Mouse (Mus musculus) brain, adult 10 weeks (tissue): ENCODE data around the gene Ctr9. TPM values are rescaled to one million over a fixed set of nuclear protein-coding genes. Genes with fewer than 3 reads are reported as not detected.

Source experiments
- polyA plus RNA-seq: library from polyadenylated mRNA; stranded (reverse); fragments of 350-450 nt; fragmentation: Illumina TruSeq; extraction: RNeasy Lipid Tissue Mini Kit (QIAGEN cat#74804); gene quantifications from one replicate; pipeline ENCODE4 v1.2.3, GENCODE M21; 2015; ENCODE audit warnings: low read depth, low replicate concordance

Ctr9 gene
- 31.2 TPM for polyA plus RNA-seq

GRCm38 (mm10) chr7:111028281-111029045, at the start of gene Ctr9:
Gene Ctr9, plus strand, starts transcription at chr7:111028951.

GRCm38 (mm10) chr7:110982053-110982705, 46.6 kb upstream of the Ctr9 start, which contains the start of gene Mrvi1:
Gene Mrvi1, minus strand, starts transcription at chr7:110982461.

GRCm38 (mm10) chr7:111082822-111083732, 54.3 kb downstream of the Ctr9 start, which contains the start of gene Eif4g2:
Gene Eif4g2, minus strand, starts transcription at chr7:111083030.

Other genes starting within 250 kb of the Ctr9 start
- gene Rnf141, start 184.5 kb upstream of the Ctr9 start, polyA plus RNA-seq, result 72.3 TPM
- 0.54 TPM for gene Lyve1, start 165.7 kb upstream of the Ctr9 start, polyA plus RNA-seq
- gene Mrvi1, start 46.5 kb upstream of the Ctr9 start, polyA plus RNA-seq, result 3.6 TPM
- 455 TPM for gene Eif4g2, start 54.1 kb downstream of the Ctr9 start, polyA plus RNA-seq